Mouse (Mus musculus): Measurements from ENCODE around the gene Ltb.

GRCm38 (mm10) chr17:35201787-35202186, 7.5 kb downstream of the Ltb start, which contains the start of gene Tnf:
- TF ChIP-seq CTCF (IDR thresholded peaks at IDR 0.05; ENCODE audit: low read depth, low read length) (no peak), POLR2A (IDR thresholded peaks at IDR 0.05; ENCODE audit: borderline replicate concordance, low read depth, low read length) (peak; percentile 99)
